Mouse (Mus musculus) heart, embryonic 15.5 days (tissue): ENCODE results near the gene Vars. TPM values are rescaled to one million over a fixed set of nuclear protein-coding genes. Genes with fewer than 3 reads are reported as not detected.

Source experiments
- ATAC-seq: fragments of 200-750 bp; cut with Nextera tagmentation; replicated peaks from 2 replicates; pipeline ENCODE4 v1.8.0; 2017; ENCODE audit warnings: low read depth, moderate TSS enrichment; ENCODE audit not compliant: insufficient number of reproducible peaks, insufficient read depth, low FRiP score
- H3K27ac ChIP-seq: fragments of 300-500 bp; sonication (generic); 2 replicates; pipeline ENCODE4 v1.5.1; 2015; ENCODE audit warnings: mild to moderate bottlenecking, inconsistent platforms
- H3K27me3 ChIP-seq: fragments of 300-500 bp; sonication (generic); 2 replicates; pipeline ENCODE4 v1.6.1; 2015; ENCODE audit warnings: inconsistent platforms
- H3K36me3 ChIP-seq: fragments of 300-500 bp; sonication (generic); 2 replicates; pipeline ENCODE4 v1.6.1; 2015; ENCODE audit warnings: mild to moderate bottlenecking, inconsistent platforms
- H3K4me1 ChIP-seq: fragments of 300-500 bp; sonication (generic); replicated peaks from 2 replicates; pipeline ENCODE4 v1.6.1; 2015; ENCODE audit warnings: inconsistent platforms
- H3K4me2 ChIP-seq: fragments of 300-500 bp; sonication (generic); 2 replicates; pipeline ENCODE4 v1.6.1; 2015; ENCODE audit warnings: inconsistent platforms, mild to moderate bottlenecking, moderate library complexity
- H3K4me3 ChIP-seq: fragments of 300-500 bp; sonication (generic); 2 replicates; pipeline ENCODE4 v1.5.1; 2015; ENCODE audit warnings: mild to moderate bottlenecking, inconsistent platforms
- H3K9ac ChIP-seq: fragments of 300-500 bp; sonication (generic); 2 replicates; pipeline ENCODE4 v1.6.1; 2015; ENCODE audit warnings: mild to moderate bottlenecking, inconsistent platforms
- H3K9me3 ChIP-seq: fragments of 300-500 bp; sonication (generic); replicated peaks from 2 replicates; pipeline ENCODE4 v1.6.1; 2016; ENCODE audit warnings: inconsistent platforms
- WGBS: fragments of 180-500 bp; shearing (Covaris S2); methylation state at CpG from one replicate; pipeline ENCODE4 v1.1.7; 2015; ENCODE audit warnings: mixed read lengths; 5-methylcytosine and 5-hydroxymethylcytosine counted together
- polyA plus RNA-seq: library from polyadenylated mRNA; unstranded; fragments of >200 nt; fragmentation: Nextera tagmentation; extraction: Ambion mirVana; gene quantifications from 2 replicates; pipeline ENCODE4 v1.2.1, GENCODE M21; 2015

Gene Vars
- polyA plus RNA-seq, 1 experiment from 2014 or later: 43.0 TPM

DNA sequence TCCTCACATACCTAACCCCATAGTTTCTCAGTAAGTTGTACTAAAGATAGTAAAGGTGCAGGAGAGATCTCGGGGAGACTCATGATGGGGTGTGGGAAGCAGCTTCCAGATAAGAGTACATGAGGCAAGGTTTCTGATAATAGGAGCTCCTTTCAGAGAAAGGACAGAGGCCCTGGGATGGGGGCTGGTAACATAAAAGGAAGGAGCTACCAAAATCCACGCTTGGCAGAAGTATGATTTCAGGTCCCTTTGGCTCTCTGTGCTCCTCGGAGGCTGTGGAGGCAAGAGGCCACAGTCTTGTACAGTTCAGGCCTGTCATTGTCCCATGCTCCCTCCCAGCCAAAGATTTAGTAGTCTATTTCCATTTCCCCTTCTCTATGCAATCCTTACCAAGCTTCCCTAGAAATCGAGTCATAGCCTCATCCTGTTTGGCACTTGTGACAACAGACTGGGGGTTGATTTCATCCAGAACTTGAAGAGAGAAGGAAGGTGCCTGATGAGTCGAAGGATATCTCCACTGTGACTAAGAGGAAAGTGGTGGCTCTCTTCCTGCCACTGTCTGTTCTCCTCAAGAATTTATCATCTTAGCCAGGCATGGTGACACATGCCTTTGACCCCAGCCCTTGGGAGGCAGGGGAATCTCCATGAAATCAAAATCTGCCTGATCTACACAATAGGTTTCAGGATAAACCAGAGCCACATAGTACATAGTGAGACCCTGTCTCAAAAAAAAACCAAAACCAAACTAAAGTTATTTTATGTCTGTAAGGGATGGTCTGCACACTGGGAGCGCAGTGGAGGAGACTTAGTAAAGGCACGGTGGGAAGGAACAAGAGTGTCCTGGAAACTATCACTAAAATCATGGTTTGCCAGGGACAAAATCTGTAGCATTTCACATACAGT is 44.4 kb downstream of the Vars start:
- no peak for ATAC-seq
- Histone ChIP-seq H3K9me3 (no peaks in the 10 kb centered on the region), H3K4me3 (peak overlapping the region; percentile 72), H3K4me1 (peaks cover 45% of the 10 kb centered on the region), H3K36me3 (no peaks in the 10 kb centered on the region), H3K4me2 (peak overlapping the region; percentile 99), H3K9ac (peak overlapping the region; percentile 88; the same call in 1 of the 2 replicates), H3K27ac (peak overlapping the region; percentile 95), H3K27me3 (no peaks in the 10 kb centered on the region)
- WGBS: 52% methylated on average over 7 of the region's 7 CpGs

- Histone ChIP-seq H3K9ac (peak overlapping the region; percentile 88), H3K9me3 (no peaks in the 10 kb centered on the region), H3K27ac (peak overlapping the region; percentile 95), H3K4me1 (peaks cover 45% of the 10 kb centered on the region), H3K4me3 (peak overlapping the region; percentile 72), H3K27me3 (no peaks in the 10 kb centered on the region), H3K4me2 (peak overlapping the region; percentile 99), H3K36me3 (no peaks in the 10 kb centered on the region)
- WGBS: 3% methylated on average over 48 of the region's 48 CpGs
- ATAC-seq: no peak
Observed at GRCm38 (mm10) chr17:35045807-35046680, 45.3 kb downstream of the Vars start.

DNA sequence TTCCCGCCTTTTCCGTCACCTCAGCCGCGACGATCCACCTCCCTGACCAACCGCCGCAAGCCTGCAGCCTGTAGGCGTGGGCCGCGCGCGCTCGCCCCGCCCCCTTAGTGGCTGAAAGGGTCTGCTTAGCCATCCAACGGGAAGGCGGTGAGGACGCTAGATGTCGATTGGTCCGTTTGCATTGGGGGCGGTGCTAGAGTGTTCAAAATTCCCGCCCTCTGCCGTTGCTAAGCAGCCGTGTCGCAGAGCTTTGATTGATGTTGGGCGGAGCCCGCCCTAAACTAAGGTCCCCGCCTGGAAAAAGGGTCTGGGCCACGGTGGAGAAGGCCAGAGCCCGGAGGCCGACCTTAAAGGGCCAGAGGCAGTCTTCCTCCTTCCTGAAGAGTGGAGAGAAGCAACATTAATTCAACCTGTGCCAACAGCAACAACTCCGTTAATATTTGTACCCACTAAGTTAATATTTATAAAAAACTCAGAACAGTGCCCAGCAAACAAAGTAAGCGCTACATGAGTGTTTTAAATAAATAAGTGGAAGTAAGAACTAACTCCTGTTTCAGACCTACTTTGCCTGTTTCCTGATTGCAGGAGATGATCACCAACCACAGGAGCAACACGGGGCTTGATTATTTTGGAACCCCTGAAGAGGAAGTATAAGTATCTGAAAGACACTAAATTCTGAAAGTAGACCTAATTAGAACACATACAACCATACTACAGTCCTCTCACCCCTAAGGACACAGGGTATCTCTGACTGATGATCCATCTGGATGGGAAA is 46.1 kb downstream of the Vars start, which contains the start of gene Msh5:
TSS of gene Msh5 (minus strand) at position 65 of the 775 bp plus-strand sequence.
- peak within 1 kb of the TSS; percentile 72 for H3K4me3 ChIP-seq
- H3K4me1 ChIP-seq: peaks cover 49% of the 10 kb centered on the region
- H3K36me3 ChIP-seq: no peaks in the 10 kb centered on the region
- H3K4me2 ChIP-seq: peak within 1 kb of the TSS; percentile 99
- 2% methylated on average over 33 of the region's 33 CpGs for WGBS
- peak within 1 kb of the TSS; percentile 88 for H3K9ac ChIP-seq
- H3K9me3 ChIP-seq: no peaks in the 10 kb centered on the region
- H3K27ac ChIP-seq: peak within 1 kb of the TSS; percentile 98
- ATAC-seq: peak; percentile 94
- H3K27me3 ChIP-seq: no peaks in the 10 kb centered on the region

DNA sequence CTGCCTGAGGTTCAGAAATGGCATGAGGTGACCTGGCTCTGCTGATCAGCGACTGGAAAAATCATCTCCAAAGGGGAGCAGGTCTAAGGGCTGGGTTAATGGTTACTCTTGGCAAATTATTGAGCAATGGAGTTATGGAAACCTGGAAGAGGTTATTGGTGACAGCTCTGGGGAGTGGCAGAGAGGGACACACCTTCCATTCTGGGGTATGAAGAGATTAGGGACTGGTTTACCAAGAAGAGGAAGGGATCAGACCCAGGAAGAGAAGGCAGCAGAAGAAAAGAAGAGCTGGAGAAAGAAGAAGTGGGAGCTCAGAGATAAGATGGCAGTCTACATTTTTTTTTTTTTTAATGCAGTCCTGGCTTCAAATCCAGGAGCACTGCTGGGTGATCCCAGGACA is 46.9 kb downstream of the Vars start:
- Histone ChIP-seq H3K4me2 (peak overlapping the region; percentile 76), H3K9me3 (no peaks in the 10 kb centered on the region), H3K4me1 (peaks cover 57% of the 10 kb centered on the region), H3K36me3 (peaks cover 5% of the 10 kb centered on the region; the same call in 1 of the 2 replicates), H3K9ac (peak overlapping the region; percentile 27; the same call in 1 of the 2 replicates), H3K27me3 (no peaks in the 10 kb centered on the region), H3K4me3 (0 out of 2 replicates have a peak overlapping the region, but pooled peaks have one; percentile 4), H3K27ac (peak overlapping the region; percentile 98)
- ATAC-seq: no peak
- 37% methylated on average over 1 of the region's 1 CpGs for WGBS

DNA sequence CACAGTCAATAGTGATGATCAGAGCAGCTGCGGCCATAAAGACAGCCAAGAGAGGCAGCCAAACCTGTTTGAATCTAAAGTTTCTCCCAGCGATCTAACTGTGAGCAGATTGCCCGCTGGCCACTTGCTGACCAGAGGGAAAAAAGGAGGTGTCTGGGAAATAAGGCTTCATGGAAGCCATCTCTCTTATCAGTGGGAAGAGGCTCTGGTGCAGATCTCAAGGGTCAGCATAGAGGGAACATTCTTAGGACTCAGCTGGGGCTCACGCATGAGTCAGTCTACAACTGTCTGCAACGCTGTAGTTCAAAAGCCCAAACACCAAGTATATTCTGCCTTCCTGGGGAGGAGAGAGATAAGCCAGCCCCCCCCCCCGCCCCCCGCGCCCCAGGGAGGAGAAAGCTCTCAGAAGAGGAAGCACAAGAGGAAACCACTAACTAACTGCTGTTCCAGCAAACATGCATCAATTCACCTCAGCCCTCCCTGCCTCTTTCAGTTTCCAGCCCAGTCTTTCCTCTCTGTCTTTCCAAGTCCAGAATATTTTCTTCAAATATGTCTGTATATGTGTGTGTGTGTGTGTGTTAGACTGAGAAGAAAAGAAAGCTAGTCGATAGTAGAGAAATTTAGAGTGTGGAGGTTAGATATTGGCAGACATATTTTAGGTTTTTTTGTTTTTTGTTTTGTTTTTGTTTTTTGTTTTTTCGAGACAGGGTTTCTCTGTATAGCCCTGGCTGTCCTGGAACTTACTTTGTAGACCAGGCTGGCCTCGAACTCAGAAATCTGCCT is 47.6 kb downstream of the Vars start:
- Histone ChIP-seq H3K4me2 (peak overlapping the region; percentile 76), H3K27ac (peak overlapping the region; percentile 98), H3K27me3 (no peaks in the 10 kb centered on the region), H3K9me3 (no peaks in the 10 kb centered on the region), H3K4me1 (peaks cover 60% of the 10 kb centered on the region), H3K4me3 (0 out of 2 replicates have a peak overlapping the region, but pooled peaks have one; percentile 4), H3K36me3 (peaks cover 12% of the 10 kb centered on the region; the same call in 1 of the 2 replicates), H3K9ac (peak overlapping the region; percentile 27; the same call in 1 of the 2 replicates)
- ATAC-seq: no peak
- 21% methylated on average over 11 of the region's 11 CpGs for WGBS

GRCm38 (mm10) chr17:35048932-35049440 is 48.2 kb downstream of the Vars start:
- H3K4me2 ChIP-seq: peak overlapping the region; percentile 76
- ATAC-seq: no peak
- H3K9ac ChIP-seq: no peak overlapping the region
- peaks cover 18% of the 10 kb centered on the region for H3K36me3 ChIP-seq
- H3K27ac ChIP-seq: peak overlapping the region; percentile 98
- 62% methylated on average over 5 of the region's 5 CpGs for WGBS
- H3K4me1 ChIP-seq: peaks cover 64% of the 10 kb centered on the region
- no peaks in the 10 kb centered on the region for H3K27me3 ChIP-seq
- H3K4me3 ChIP-seq: peak overlapping the region; percentile 73
- H3K9me3 ChIP-seq: no peaks in the 10 kb centered on the region

GRCm38 (mm10) chr17:35049561-35050016 is 48.8 kb downstream of the Vars start, which contains the start of gene Clic1:
Gene Clic1, plus strand, starts transcription at chr17:35049966.
- Histone ChIP-seq H3K4me2 (peak within 1 kb of the TSS; percentile 76), H3K9ac (peak within 1 kb of the TSS; percentile 76), H3K9me3 (no peaks in the 10 kb centered on the region), H3K4me3 (peak within 1 kb of the TSS; percentile 73), H3K27ac (peak within 1 kb of the TSS; percentile 98), H3K36me3 (peaks cover 24% of the 10 kb centered on the region), H3K4me1 (peaks cover 65% of the 10 kb centered on the region), H3K27me3 (no peaks in the 10 kb centered on the region)
- peak; percentile 36 for ATAC-seq
- WGBS: 2% methylated on average over 11 of the region's 11 CpGs

GRCm38 (mm10) chr17:35050126-35050750 is 49.5 kb downstream of the Vars start:
- ATAC-seq: peak; percentile 15
- Histone ChIP-seq H3K4me3 (peak overlapping the region; percentile 73), H3K9ac (peak overlapping the region; percentile 76), H3K4me1 (peaks cover 58% of the 10 kb centered on the region), H3K4me2 (peak overlapping the region; percentile 76), H3K27ac (peak overlapping the region; percentile 98), H3K36me3 (peaks cover 30% of the 10 kb centered on the region), H3K27me3 (no peaks in the 10 kb centered on the region), H3K9me3 (no peaks in the 10 kb centered on the region)
- WGBS: under 1% methylated on average over 27 of the region's 27 CpGs

DNA sequence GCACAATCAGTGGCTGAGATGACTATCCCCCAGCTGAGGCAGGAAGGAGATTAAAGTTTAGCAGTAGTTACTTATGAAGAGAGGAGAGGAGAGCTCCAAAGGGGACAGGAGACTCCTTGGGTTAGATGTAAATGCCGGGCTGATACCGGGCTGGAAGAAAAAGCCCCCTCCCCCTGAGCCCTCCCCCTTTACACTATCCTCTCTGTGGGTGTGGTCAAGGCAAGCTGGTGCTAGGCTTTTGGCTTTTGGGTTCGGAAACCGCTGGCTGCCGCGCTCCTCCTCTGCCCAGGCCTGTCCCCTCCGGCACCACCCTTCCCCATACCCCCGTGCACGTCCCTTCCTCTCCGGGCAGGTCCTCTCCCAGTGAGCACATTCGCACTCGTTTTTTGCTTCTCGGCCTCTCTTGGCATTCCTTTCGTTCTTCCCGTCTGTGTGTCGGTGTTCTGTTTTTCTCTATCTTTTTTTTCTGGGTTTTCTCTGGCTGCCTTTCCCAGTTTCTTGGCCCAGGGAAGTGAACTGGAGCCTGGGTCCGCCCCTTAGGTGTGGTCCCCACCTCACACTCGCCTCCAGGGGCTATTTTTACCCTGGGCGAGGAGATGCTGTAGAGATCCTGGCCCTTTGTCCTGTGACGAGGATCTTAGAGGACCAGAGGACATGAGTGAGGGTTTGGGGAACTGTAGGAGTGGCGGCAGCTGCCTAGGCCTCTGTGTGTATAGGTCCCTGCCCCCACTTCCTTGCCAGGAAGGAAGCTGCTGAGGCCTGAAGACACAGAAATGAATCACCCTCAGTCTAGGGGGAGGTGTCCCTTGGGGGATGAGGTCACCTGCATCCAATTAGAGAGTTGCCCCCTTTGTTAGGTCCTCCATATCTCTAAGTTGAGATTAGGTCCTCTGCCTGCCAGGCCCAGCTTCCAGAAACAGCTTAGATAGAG is 50.6 kb downstream of the Vars start:
- ATAC-seq: peak; percentile 71
- Histone ChIP-seq H3K27me3 (no peaks in the 10 kb centered on the region), H3K36me3 (peaks cover 42% of the 10 kb centered on the region)

More for the DNA sequence above, 50.6 kb downstream of the Vars start:
- Histone ChIP-seq H3K4me2 (peak overlapping the region; percentile 76), H3K4me3 (peak overlapping the region; percentile 73), H3K9me3 (no peaks in the 10 kb centered on the region), H3K9ac (peak overlapping the region; percentile 80), H3K27ac (peak overlapping the region; percentile 98), H3K4me1 (peaks cover 52% of the 10 kb centered on the region)
- under 1% methylated on average over 21 of the region's 21 CpGs for WGBS
